Mouse (Mus musculus) heart, embryonic 12.5 days (tissue): Measurements from ENCODE around the gene Furin. TPM values are rescaled to one million over a fixed set of nuclear protein-coding genes. Genes with fewer than 3 reads are reported as not detected.

Experiments
- ATAC-seq: fragments of 200-750 bp; cut with Nextera tagmentation; 2 replicates; pipeline ENCODE4 v1.8.0; 2017; ENCODE audit warnings: moderate TSS enrichment, moderate library complexity; ENCODE audit not compliant: insufficient number of reproducible peaks, low FRiP score
- H3K27ac ChIP-seq: fragments of 300-500 bp; sonication (generic); 2 replicates; pipeline ENCODE4 v1.5.1; 2016; ENCODE audit warnings: mild to moderate bottlenecking, moderate library complexity; ENCODE audit not compliant: poor library complexity, severe bottlenecking
- H3K27me3 ChIP-seq: fragments of 300-500 bp; sonication (generic); replicated peaks from 2 replicates; pipeline ENCODE4 v1.6.1; 2016; ENCODE audit warnings: mild to moderate bottlenecking, moderate library complexity
- H3K36me3 ChIP-seq: fragments of 300-500 bp; sonication (generic); 2 replicates; pipeline ENCODE4 v1.6.1; 2016; ENCODE audit warnings: mild to moderate bottlenecking, moderate library complexity
- H3K4me1 ChIP-seq: fragments of 300-500 bp; sonication (generic); replicated peaks from 2 replicates; pipeline ENCODE4 v1.6.1; 2016; ENCODE audit warnings: mild to moderate bottlenecking
- H3K4me2 ChIP-seq: fragments of 300-500 bp; sonication (generic); 2 replicates; pipeline ENCODE4 v1.6.1; 2016; ENCODE audit warnings: mild to moderate bottlenecking, moderate library complexity
- H3K4me3 ChIP-seq: fragments of 300-500 bp; sonication (generic); 2 replicates; pipeline ENCODE4 v1.5.1; 2016; ENCODE audit warnings: mild to moderate bottlenecking
- H3K9ac ChIP-seq: fragments of 300-500 bp; sonication (generic); 2 replicates; pipeline ENCODE4 v1.6.1; 2016; ENCODE audit warnings: mild to moderate bottlenecking, moderate library complexity
- H3K9me3 ChIP-seq: fragments of 300-500 bp; sonication (generic); replicated peaks from 2 replicates; pipeline ENCODE4 v1.6.1; 2016; ENCODE audit warnings: mild to moderate bottlenecking, moderate library complexity
- WGBS: fragments of 180-500 bp; shearing (Covaris S2); methylation state at CpG from one replicate; pipeline ENCODE4 v1.1.7; 2016; 5-methylcytosine and 5-hydroxymethylcytosine counted together
- polyA plus RNA-seq: library from polyadenylated mRNA; unstranded; fragments of >200 nt; fragmentation: Nextera tagmentation; extraction: Ambion mirVana; gene quantifications from 2 replicates; pipeline ENCODE4 v1.2.1, GENCODE M21; 2016

The Furin gene
- polyA plus RNA-seq = 24.5 and 25.9 TPM in 2 replicates

GRCm38 (mm10) chr7:80405188-80405695, at the start of gene Furin:
Gene Furin (minus strand): TSS chr7:80405436.
- Histone ChIP-seq H3K4me3 (no peak within 1 kb of the TSS), H3K4me1 (peaks cover 44% of the 10 kb centered on the region), H3K9me3 (no peaks in the 10 kb centered on the region), H3K36me3 (no peaks in the 10 kb centered on the region), H3K4me2 (no peak within 1 kb of the TSS), H3K27ac (0 out of 2 replicates have a peak within 1 kb of the TSS, but pooled peaks have one; percentile 97), H3K9ac (no peak within 1 kb of the TSS), H3K27me3 (no peaks in the 10 kb centered on the region)
- no peak for ATAC-seq
- WGBS = 58% methylated on average over 9 of the region's 9 CpGs

GRCm38 (mm10) chr7:80454786-80455185, 49.5 kb upstream of the Furin start:
- H3K4me2 ChIP-seq = no peak overlapping the region
- no peak overlapping the region for H3K4me3 ChIP-seq
- no peaks in the 10 kb centered on the region for H3K9me3 ChIP-seq
- no peak for ATAC-seq
- no peak overlapping the region for H3K27ac ChIP-seq
- H3K36me3 ChIP-seq = peaks cover 29% of the 10 kb centered on the region
- H3K9ac ChIP-seq = no peak overlapping the region
- 84% methylated on average over 2 of the region's 2 CpGs for WGBS
- no peaks in the 10 kb centered on the region for H3K27me3 ChIP-seq
- peaks cover 55% of the 10 kb centered on the region for H3K4me1 ChIP-seq

- Histone ChIP-seq H3K4me3 (no peak overlapping the region), H3K9ac (no peak overlapping the region), H3K36me3 (peaks cover 27% of the 10 kb centered on the region), H3K4me1 (peaks cover 59% of the 10 kb centered on the region), H3K27me3 (no peaks in the 10 kb centered on the region), H3K4me2 (no peak overlapping the region), H3K27ac (no peak overlapping the region), H3K9me3 (no peaks in the 10 kb centered on the region)
- no peak for ATAC-seq
- 86% methylated on average over 5 of the region's 5 CpGs for WGBS
Measured at GRCm38 (mm10) chr7:80453997-80454396, 48.8 kb upstream of the Furin start.

- WGBS = 95% methylated on average over 3 of the region's 3 CpGs
- no peak overlapping the region for H3K4me2 ChIP-seq
- no peak overlapping the region for H3K4me3 ChIP-seq
- no peak overlapping the region for H3K27ac ChIP-seq
- H3K4me1 ChIP-seq = peaks cover 51% of the 10 kb centered on the region
- no peaks in the 10 kb centered on the region for H3K27me3 ChIP-seq
- no peak overlapping the region for H3K9ac ChIP-seq
- no peaks in the 10 kb centered on the region for H3K9me3 ChIP-seq
- no peak for ATAC-seq
- H3K36me3 ChIP-seq = peaks cover 24% of the 10 kb centered on the region
Measured at GRCm38 (mm10) chr7:80453121-80453520, 47.9 kb upstream of the Furin start.

GRCm38 (mm10) chr7:80452241-80452640, 47.0 kb upstream of the Furin start:
- Histone ChIP-seq H3K36me3 (peaks cover 24% of the 10 kb centered on the region), H3K9ac (no peak overlapping the region), H3K4me1 (peaks cover 44% of the 10 kb centered on the region), H3K4me3 (no peak overlapping the region), H3K27me3 (no peaks in the 10 kb centered on the region), H3K4me2 (no peak overlapping the region), H3K27ac (peak overlapping the region; percentile 53), H3K9me3 (no peaks in the 10 kb centered on the region)
- WGBS = 69% methylated on average over 5 of the region's 5 CpGs
- ATAC-seq = no peak

- H3K36me3 ChIP-seq = peaks cover 24% of the 10 kb centered on the region
- H3K9me3 ChIP-seq = no peaks in the 10 kb centered on the region
- no peak overlapping the region for H3K4me3 ChIP-seq
- H3K9ac ChIP-seq = no peak overlapping the region
- no peak overlapping the region for H3K4me2 ChIP-seq
- H3K4me1 ChIP-seq = peaks cover 46% of the 10 kb centered on the region
- H3K27ac ChIP-seq = peak overlapping the region; percentile 53
- no peak for ATAC-seq
- no peaks in the 10 kb centered on the region for H3K27me3 ChIP-seq
- 41% methylated on average over 3 of the region's 3 CpGs for WGBS
Measured at GRCm38 (mm10) chr7:80451550-80452232, 46.5 kb upstream of the Furin start.

- Histone ChIP-seq H3K36me3 (peaks cover 24% of the 10 kb centered on the region), H3K9ac (no peak overlapping the region), H3K4me2 (no peak overlapping the region), H3K4me1 (peaks cover 50% of the 10 kb centered on the region), H3K9me3 (no peaks in the 10 kb centered on the region), H3K27me3 (no peaks in the 10 kb centered on the region), H3K4me3 (no peak overlapping the region), H3K27ac (no peak overlapping the region)
- ATAC-seq = no peak
- 61% methylated on average over 4 of the region's 4 CpGs for WGBS
Measured at GRCm38 (mm10) chr7:80450354-80450753, 45.1 kb upstream of the Furin start.

GRCm38 (mm10) chr7:80449620-80450091, 44.4 kb upstream of the Furin start:
- WGBS = 35% methylated on average over 6 of the region's 6 CpGs
- peaks cover 24% of the 10 kb centered on the region for H3K36me3 ChIP-seq

GRCm38 (mm10) chr7:80447336-80447735, 42.1 kb upstream of the Furin start:
- H3K27me3 ChIP-seq = no peaks in the 10 kb centered on the region
- 86% methylated on average over 8 of the region's 8 CpGs for WGBS
- no peak overlapping the region for H3K4me2 ChIP-seq
- H3K27ac ChIP-seq = no peak overlapping the region
- no peak overlapping the region for H3K9ac ChIP-seq
- H3K36me3 ChIP-seq = peaks cover 3% of the 10 kb centered on the region
- H3K4me1 ChIP-seq = peaks cover 78% of the 10 kb centered on the region
- no peak overlapping the region for H3K4me3 ChIP-seq
- ATAC-seq = no peak
- H3K9me3 ChIP-seq = no peaks in the 10 kb centered on the region

More at GRCm38 (mm10) chr7:80449620-80450091, 44.4 kb upstream of the Furin start:
- peaks cover 57% of the 10 kb centered on the region for H3K4me1 ChIP-seq
- H3K27ac ChIP-seq = no peak overlapping the region
- no peak overlapping the region for H3K4me2 ChIP-seq
- H3K9ac ChIP-seq = no peak overlapping the region
- no peak overlapping the region for H3K4me3 ChIP-seq
- no peak for ATAC-seq
- H3K9me3 ChIP-seq = no peaks in the 10 kb centered on the region
- H3K27me3 ChIP-seq = no peaks in the 10 kb centered on the region

- no peaks in the 10 kb centered on the region for H3K27me3 ChIP-seq
- H3K27ac ChIP-seq = peak overlapping the region; percentile 96
- H3K36me3 ChIP-seq = no peaks in the 10 kb centered on the region
- ATAC-seq = no peak
- 29% methylated on average over 7 of the region's 7 CpGs for WGBS
- H3K4me3 ChIP-seq = no peak overlapping the region
- no peaks in the 10 kb centered on the region for H3K9me3 ChIP-seq
- H3K9ac ChIP-seq = peak overlapping the region; percentile 21; the same call in 1 of the 2 replicates
- peak overlapping the region; percentile 29 for H3K4me2 ChIP-seq
- H3K4me1 ChIP-seq = peaks cover 77% of the 10 kb centered on the region
Measured at GRCm38 (mm10) chr7:80446221-80446878, 41.1 kb upstream of the Furin start.

GRCm38 (mm10) chr7:80445492-80445891, 40.3 kb upstream of the Furin start:
- Histone ChIP-seq H3K4me2 (peak overlapping the region; percentile 33), H3K4me3 (no peak overlapping the region), H3K27ac (peak overlapping the region; percentile 96), H3K4me1 (peaks cover 68% of the 10 kb centered on the region), H3K9ac (no peak overlapping the region), H3K36me3 (no peaks in the 10 kb centered on the region), H3K27me3 (no peaks in the 10 kb centered on the region), H3K9me3 (no peaks in the 10 kb centered on the region)
- ATAC-seq = peak; percentile 78
- WGBS = under 1% methylated on average over 6 of the region's 6 CpGs
